Mouse (Mus musculus) right cerebral cortex, adult 2 months (tissue): ENCODE measurements around the gene Tnfrsf1a.

Source experiments
- DNase-seq, 2 experiments: peaks; one replicate each; pipeline ENCODE4 v3.0.0; 2021 to 2022; ENCODE audit warnings: low spot score in 2 of 2

Gene Tnfrsf1a

GRCm38 (mm10) chr6:125385066-125385974, 36.2 kb downstream of the Tnfrsf1a start:
- DNase-seq: peak in 1 of 2 experiments; percentile 37

GRCm38 (mm10) chr6:125386080-125386479, 36.9 kb downstream of the Tnfrsf1a start:
- no peak for DNase-seq

GRCm38 (mm10) chr6:125389853-125390252, 40.7 kb downstream of the Tnfrsf1a start:
- DNase-seq: no peak

GRCm38 (mm10) chr6:125405461-125406382, 56.6 kb downstream of the Tnfrsf1a start:
- peak; percentile 27 to 30 for DNase-seq

- DNase-seq: no peak
Observed at GRCm38 (mm10) chr6:125407224-125407623, 58.1 kb downstream of the Tnfrsf1a start.

- no peak for DNase-seq
Observed at GRCm38 (mm10) chr6:125407657-125408056, 58.5 kb downstream of the Tnfrsf1a start.

GRCm38 (mm10) chr6:125410551-125410950, 61.4 kb downstream of the Tnfrsf1a start:
- DNase-seq: no peak

- no peak for DNase-seq
Observed at GRCm38 (mm10) chr6:125410995-125411547, 61.9 kb downstream of the Tnfrsf1a start.

- DNase-seq: no peak
Observed at GRCm38 (mm10) chr6:125411661-125412060, 62.5 kb downstream of the Tnfrsf1a start.
